Mouse (Mus musculus) myocyte (in vitro differentiated cells): ENCODE measurements around the gene Tmem238. TPM values are rescaled to one million over a fixed set of nuclear protein-coding genes. Genes with fewer than 3 reads are reported as not detected.
"Not testable (repeated sequence)": the region's sequence is repeated elsewhere in the genome, so short reads cannot be mapped to it uniquely, and the experiment has no call there.

Experiments used
- H3K27me3 ChIP-seq: one replicate; pipeline ENCODE4 v1.6.1; 2011; ENCODE audit not compliant: control insufficient read depth, insufficient read depth, insufficient read length
- H3K36me3 ChIP-seq: one replicate; pipeline ENCODE4 v1.6.1; 2011; ENCODE audit not compliant: control insufficient read depth, insufficient read depth
- H3K4me2 ChIP-seq: one replicate; pipeline ENCODE4 v1.6.1; 2011; ENCODE audit warnings: low read depth, control low read depth
- H3K4me3 ChIP-seq: one replicate; pipeline ENCODE4 v1.5.1; 2011; ENCODE audit warnings: mild to moderate bottlenecking, control low read depth, moderate library complexity
- H3K79me2 ChIP-seq: one replicate; pipeline ENCODE4 v1.6.1; 2011; ENCODE audit not compliant: control insufficient read depth, insufficient read depth
- H3ac ChIP-seq: one replicate; pipeline ENCODE4 v1.6.1; 2011; ENCODE audit not compliant: control insufficient read depth, insufficient read length
- CEBPB ChIP-seq: IDR thresholded peaks from 2 replicates; pipeline ENCODE4 v1.6.1; 2011; ENCODE audit warnings: mild to moderate bottlenecking, moderate library complexity; ENCODE audit not compliant: poor library complexity, insufficient read depth, severe bottlenecking
- E2F4 ChIP-seq: IDR thresholded peaks from one replicate; pipeline ENCODE4 v1.6.1; 2011; ENCODE audit warnings: mild to moderate bottlenecking, control low read depth, moderate library complexity; ENCODE audit not compliant: insufficient read depth
- MAX ChIP-seq: IDR thresholded peaks from one replicate; pipeline ENCODE4 v1.6.1; 2011; ENCODE audit warnings: low read depth, mild to moderate bottlenecking, control low read depth
- MYOD1 ChIP-seq, 3 experiments: IDR thresholded peaks; one replicate each; pipeline ENCODE4 v1.6.1; 2011; ENCODE audit warnings: control low read depth in 2 of 3, low read depth in 2 of 3, mild to moderate bottlenecking in 2 of 3, moderate library complexity in 1 of 3; ENCODE audit not compliant: insufficient read length in 2 of 3, control insufficient read depth in 1 of 3
- MYOG ChIP-seq, 3 experiments: IDR thresholded peaks; one replicate each; pipeline ENCODE4 v1.6.1; 2011; ENCODE audit warnings: control low read depth in 2 of 3, low read depth in 2 of 3, mild to moderate bottlenecking in 2 of 3; ENCODE audit not compliant: insufficient read length in 2 of 3, control insufficient read depth in 1 of 3, insufficient read depth in 1 of 3
- POLR2A ChIP-seq: IDR thresholded peaks from one replicate; pipeline ENCODE4 v1.6.1; 2011; ENCODE audit warnings: low read depth, mild to moderate bottlenecking, control low read depth, moderate library complexity; ENCODE audit not compliant: insufficient read length
- POLR2AphosphoS2 ChIP-seq: IDR thresholded peaks from one replicate; pipeline ENCODE4 v1.6.1; 2011; ENCODE audit warnings: low read depth, control low read depth; ENCODE audit not compliant: insufficient read length
- REST ChIP-seq: IDR thresholded peaks from one replicate; pipeline ENCODE4 v1.6.1; 2011; ENCODE audit warnings: mild to moderate bottlenecking, control low read depth, moderate library complexity; ENCODE audit not compliant: insufficient read depth, insufficient read length
- SRF ChIP-seq: IDR thresholded peaks from one replicate; pipeline ENCODE4 v1.6.1; 2011; ENCODE audit warnings: low read depth; ENCODE audit not compliant: control insufficient read depth, insufficient read length
- TCF12 ChIP-seq: IDR thresholded peaks from one replicate; pipeline ENCODE4 v1.6.1; 2011; ENCODE audit warnings: mild to moderate bottlenecking, control low read depth; ENCODE audit not compliant: poor library complexity, insufficient read depth, severe bottlenecking
- TCF3 ChIP-seq: IDR thresholded peaks from one replicate; pipeline ENCODE4 v1.6.1; 2011; ENCODE audit warnings: low read depth, control low read depth; ENCODE audit not compliant: insufficient read length
- USF1 ChIP-seq: IDR thresholded peaks from one replicate; pipeline ENCODE4 v1.6.1; 2011; ENCODE audit warnings: low read depth, mild to moderate bottlenecking, control low read depth, moderate library complexity
- polyA plus RNA-seq: library from polyadenylated mRNA; unstranded; fragments of >200 nt; fragmentation: generic; extraction: Trizol; gene quantifications from one replicate; pipeline ENCODE4 v1.2.1, GENCODE M21; 2012; ENCODE audit warnings: missing spikeins

Tmem238 gene
- polyA plus RNA-seq, 1 experiment, result 7.1 TPM

GRCm38 (mm10) chr7:4795767-4796433 lies 6.4 kb upstream of the Tmem238 start:
- H3K27me3 ChIP-seq, result no peaks in the 10 kb centered on the region
- H3K4me3 ChIP-seq, result no peak overlapping the region
- H3K79me2 ChIP-seq, result peaks cover 25% of the 10 kb centered on the region
- peaks cover 31% of the 10 kb centered on the region for H3K36me3 ChIP-seq
- H3ac ChIP-seq, result no peak overlapping the region
- TF ChIP-seq MYOD1 (IDR thresholded peaks at IDR 0.05; ENCODE audit: control insufficient read depth in 1 of 3, insufficient read length in 2 of 3, low read depth in 2 of 3) (no peak), SRF (no peak), TCF12 (no peak), MAX (no peak), REST (no peak), POLR2A (peak; percentile 42), CEBPB (no peak), MYOG (IDR thresholded peaks at IDR 0.05; ENCODE audit: control insufficient read depth in 1 of 3, insufficient read depth in 1 of 3, insufficient read length in 2 of 3, low read depth in 2 of 3) (no peak), TCF3 (no peak), POLR2AphosphoS2 (peak; percentile 83), USF1 (no peak)
- no peak overlapping the region for H3K4me2 ChIP-seq

- H3ac ChIP-seq, result no peak overlapping the region
- no peak for TF ChIP-seq TCF3
- no peak for TF ChIP-seq E2F4
- TF ChIP-seq REST, result no peak
- no peak for TF ChIP-seq POLR2A
- TF ChIP-seq TCF12, result no peak
- TF ChIP-seq USF1, result no peak
- no peak for TF ChIP-seq SRF
- no peak for TF ChIP-seq MYOD1 (IDR thresholded peaks at IDR 0.05; ENCODE audit: control insufficient read depth in 1 of 3, insufficient read length in 2 of 3, low read depth in 2 of 3)
- TF ChIP-seq POLR2AphosphoS2, result no peak
- TF ChIP-seq CEBPB, result no peak
- no peak for TF ChIP-seq MAX
- no peak for TF ChIP-seq MYOG (IDR thresholded peaks at IDR 0.05; ENCODE audit: control insufficient read depth in 1 of 3, insufficient read depth in 1 of 3, insufficient read length in 2 of 3, low read depth in 2 of 3)
- peaks cover 25% of the 10 kb centered on the region for H3K79me2 ChIP-seq
- no peaks in the 10 kb centered on the region for H3K27me3 ChIP-seq
- H3K36me3 ChIP-seq, result peaks cover 31% of the 10 kb centered on the region
- peak overlapping the region; percentile 96 for H3K4me3 ChIP-seq
- peak overlapping the region; percentile 97 for H3K4me2 ChIP-seq
Measured at GRCm38 (mm10) chr7:4794631-4795168, 5.2 kb upstream of the Tmem238 start.

GRCm38 (mm10) chr7:4793674-4794073 lies 4.2 kb upstream of the Tmem238 start:
- H3ac ChIP-seq, result peak overlapping the region; percentile 83
- peaks cover 25% of the 10 kb centered on the region for H3K79me2 ChIP-seq
- H3K36me3 ChIP-seq, result peaks cover 31% of the 10 kb centered on the region
- no peaks in the 10 kb centered on the region for H3K27me3 ChIP-seq
- H3K4me2 ChIP-seq, result peak overlapping the region; percentile 97
- TF ChIP-seq E2F4 (no peak), MYOD1 (IDR thresholded peaks at IDR 0.05; ENCODE audit: control insufficient read depth in 1 of 3, insufficient read length in 2 of 3, low read depth in 2 of 3) (no peak), TCF3 (no peak), MYOG (IDR thresholded peaks at IDR 0.05; ENCODE audit: control insufficient read depth in 1 of 3, insufficient read depth in 1 of 3, insufficient read length in 2 of 3, low read depth in 2 of 3) (no peak), MAX (no peak), CEBPB (no peak), TCF12 (no peak), POLR2A (no peak), USF1 (no peak), REST (no peak), SRF (no peak), POLR2AphosphoS2 (no peak)
- peak overlapping the region; percentile 96 for H3K4me3 ChIP-seq

- Histone ChIP-seq H3K79me2 (peaks cover 25% of the 10 kb centered on the region), H3K36me3 (peaks cover 31% of the 10 kb centered on the region), H3K4me2 (peak overlapping the region; percentile 97), H3ac (peak overlapping the region; percentile 83), H3K4me3 (peak overlapping the region; percentile 96)
- H3K27me3 ChIP-seq, result not testable (repeated sequence)
Measured at GRCm38 (mm10) chr7:4793248-4793647, 3.8 kb upstream of the Tmem238 start.
